Mouse (Mus musculus) embryonic facial prominence, embryonic 14.5 days (tissue): ENCODE measurements around the gene Syngr2. TPM values are rescaled to one million over a fixed set of nuclear protein-coding genes. Genes with fewer than 3 reads are reported as not detected.
A peak's percentile ranks its signal among the peaks of the same experiment; 100 is the strongest.

Source experiments
- ATAC-seq: fragments of 200-750 bp; cut with Nextera tagmentation; 2 replicates; pipeline ENCODE4 v1.8.0; 2017; ENCODE audit warnings: low read depth, moderate number of reproducible peaks, moderate TSS enrichment
- DNase-seq: peaks from one replicate; pipeline ENCODE4 v3.0.0-alpha.2; 2015; ENCODE audit warnings: low spot score
- H3K27ac ChIP-seq: fragments of 300-500 bp; sonication (generic); replicated peaks from 2 replicates; pipeline ENCODE4 v1.5.1; 2014; ENCODE audit warnings: low read depth, mild to moderate bottlenecking, low read length, moderate library complexity
- H3K27me3 ChIP-seq: fragments of 300-500 bp; sonication (generic); replicated peaks from 2 replicates; pipeline ENCODE4 v1.6.1; 2014; ENCODE audit warnings: low read length; ENCODE audit not compliant: control insufficient read depth, insufficient read depth
- H3K36me3 ChIP-seq: fragments of 300-500 bp; sonication (generic); 2 replicates; pipeline ENCODE4 v1.6.1; 2014; ENCODE audit warnings: low read length, mixed read lengths; ENCODE audit not compliant: control insufficient read depth, insufficient read depth
- H3K4me1 ChIP-seq: fragments of 300-500 bp; sonication (generic); 2 replicates; pipeline ENCODE4 v1.6.1; 2014; ENCODE audit warnings: antibody characterized with exemption, low read length; ENCODE audit not compliant: control insufficient read depth, insufficient read depth
- H3K4me2 ChIP-seq: fragments of 300-500 bp; sonication (generic); 2 replicates; pipeline ENCODE4 v1.6.1; 2014; ENCODE audit warnings: low read depth, mild to moderate bottlenecking, low read length, moderate library complexity, mixed read lengths
- H3K4me3 ChIP-seq: fragments of 300-500 bp; sonication (generic); 2 replicates; pipeline ENCODE4 v1.5.1; 2014; ENCODE audit warnings: low read depth, mild to moderate bottlenecking, low read length
- H3K9ac ChIP-seq: fragments of 300-500 bp; sonication (generic); 2 replicates; pipeline ENCODE4 v1.6.1; 2014; ENCODE audit warnings: low read depth, mild to moderate bottlenecking, low read length, moderate library complexity, mixed read lengths
- H3K9me3 ChIP-seq: fragments of 300-500 bp; sonication (generic); 2 replicates; pipeline ENCODE4 v1.6.1; 2016; ENCODE audit warnings: low read length; ENCODE audit not compliant: control insufficient read depth
- whole genome bisulfite sequencing: fragments of 180-500 bp; shearing (Covaris S2); extraction: QIAGEN DNeasy Blood & Tissue Kit; methylation state at CpG from one replicate; pipeline ENCODE4 v1.1.7; 2014; 5-methylcytosine and 5-hydroxymethylcytosine counted together
- polyA plus RNA-seq: library from polyadenylated mRNA; unstranded; fragments of >200 nt; fragmentation: Nextera tagmentation; extraction: Ambion mirVana; gene quantifications from 2 replicates; pipeline ENCODE4 v1.2.1, GENCODE M21; 2014

Gene Syngr2
- polyA plus RNA-seq, 1 experiment from 2014 or later, result 78.6 TPM

DNA sequence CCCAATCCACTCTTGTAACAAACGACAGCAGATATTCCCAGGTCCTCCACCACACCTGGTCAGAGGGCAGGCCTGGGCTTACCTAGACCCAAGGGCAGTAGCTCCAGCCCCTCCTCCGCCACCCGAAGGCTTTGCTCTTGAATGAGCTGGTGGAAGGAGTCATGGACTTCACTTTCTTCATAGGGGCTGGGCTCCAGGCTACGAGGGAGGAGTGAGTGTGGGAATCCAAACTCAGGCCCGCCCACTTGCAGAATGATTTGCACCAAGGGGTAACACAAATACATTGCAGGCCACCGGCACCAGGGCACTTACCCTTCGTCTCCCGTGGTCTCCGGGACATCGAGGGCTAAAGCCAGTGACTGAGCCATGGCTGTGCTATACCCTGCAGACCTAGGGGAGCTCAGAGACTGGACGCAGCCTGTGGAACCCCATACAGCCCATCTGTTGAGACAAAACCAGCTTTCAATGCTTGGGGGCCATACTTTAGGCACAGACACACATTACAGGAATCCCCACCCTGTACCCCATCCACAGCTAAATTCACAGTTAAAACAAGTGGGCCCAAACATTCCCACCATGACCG is 30.5 kb upstream of the Syngr2 start:
- 56% methylated on average over 12 of the region's 12 CpGs for WGBS

GRCm38 (mm10) chr11:117779434-117780198 is 29.9 kb upstream of the Syngr2 start:
- Histone ChIP-seq H3K9ac (peak overlapping the region; percentile 68), H3K4me3 (peak overlapping the region; percentile 51), H3K27ac (peak overlapping the region; percentile 79), H3K4me1 (peaks cover 33% of the 10 kb centered on the region), H3K9me3 (no peaks in the 10 kb centered on the region), H3K36me3 (0 out of 2 replicates have a peak, but pooled peaks cover 12% of the 10 kb centered on the region), H3K27me3 (peaks cover 4% of the 10 kb centered on the region; the same call in 1 of the 2 replicates), H3K4me2 (peak overlapping the region; percentile 96)
- peak; percentile 68 for DNase-seq
- peak; percentile 44 for ATAC-seq
- WGBS, result 5% methylated on average over 30 of the region's 38 CpGs

More for the DNA sequence above, 30.5 kb upstream of the Syngr2 start:
- H3K9me3 ChIP-seq, result no peaks in the 10 kb centered on the region
- DNase-seq (no peak), ATAC-seq (no peak)
- peak overlapping the region; percentile 68 for H3K9ac ChIP-seq
- H3K4me2 ChIP-seq, result peak overlapping the region; percentile 96
- H3K4me3 ChIP-seq, result peak overlapping the region; percentile 51
- peak overlapping the region; percentile 79 for H3K27ac ChIP-seq
- H3K36me3 ChIP-seq, result 0 out of 2 replicates have a peak, but pooled peaks cover 12% of the 10 kb centered on the region
- H3K27me3 ChIP-seq, result peaks cover 4% of the 10 kb centered on the region; the same call in 1 of the 2 replicates
- peaks cover 33% of the 10 kb centered on the region for H3K4me1 ChIP-seq

DNA sequence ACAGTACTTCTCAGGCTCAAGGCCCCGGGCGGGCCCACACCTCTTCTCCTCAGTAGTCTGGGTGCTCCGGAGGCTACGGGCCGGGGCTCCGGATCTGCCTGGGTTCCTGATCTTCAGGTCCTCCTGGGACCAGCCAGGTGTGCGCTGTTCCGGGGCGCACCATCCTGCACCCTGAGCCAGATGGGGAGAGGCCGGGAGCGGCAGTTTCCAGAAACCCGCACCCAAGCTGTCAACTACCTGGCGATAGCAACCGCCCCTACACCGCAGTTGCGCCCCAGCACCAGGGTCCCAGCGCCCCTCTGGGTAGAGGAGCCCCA is 29.3 kb upstream of the Syngr2 start:
- Histone ChIP-seq H3K4me2 (peak overlapping the region; percentile 96), H3K4me3 (peak overlapping the region; percentile 51), H3K4me1 (peaks cover 33% of the 10 kb centered on the region), H3K36me3 (0 out of 2 replicates have a peak, but pooled peaks cover 9% of the 10 kb centered on the region), H3K9ac (peak overlapping the region; percentile 68), H3K27ac (peak overlapping the region; percentile 79), H3K9me3 (no peaks in the 10 kb centered on the region), H3K27me3 (peaks cover 4% of the 10 kb centered on the region; the same call in 1 of the 2 replicates)
- WGBS, result 6% methylated on average over 9 of the region's 17 CpGs
- DNase-seq, result no peak
- peak; percentile 13; the same call in 1 of the 2 replicates for ATAC-seq

DNA sequence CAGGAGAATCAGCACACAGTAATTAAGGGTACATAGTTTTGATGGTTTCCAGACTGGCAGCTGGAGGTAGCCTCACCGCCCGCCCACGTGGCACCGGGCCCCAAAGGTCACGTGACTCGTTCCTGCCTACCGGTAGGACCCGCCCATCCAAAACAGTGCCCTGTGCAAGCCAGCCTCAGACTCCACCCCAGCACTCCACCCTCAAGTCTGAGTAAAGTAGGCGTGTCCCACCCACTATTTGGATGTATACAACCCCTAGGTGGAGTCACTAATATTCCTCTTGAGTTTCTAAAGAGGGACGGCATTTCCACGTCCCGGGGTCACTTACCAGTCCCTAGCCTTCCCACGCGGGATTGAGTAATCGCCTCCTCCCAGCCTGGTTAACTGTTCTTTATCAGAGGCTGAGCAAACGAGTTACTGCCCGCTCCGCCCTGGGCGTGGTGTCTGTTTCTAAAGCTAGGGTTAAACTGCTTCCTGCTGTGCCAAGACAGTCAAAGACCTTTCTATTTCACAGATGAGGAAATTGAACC is 28.8 kb upstream of the Syngr2 start:
- H3K4me1 ChIP-seq, result peaks cover 33% of the 10 kb centered on the region
- peaks cover 4% of the 10 kb centered on the region; the same call in 1 of the 2 replicates for H3K27me3 ChIP-seq
- DNase-seq (peak; percentile 95), ATAC-seq (peak; percentile 81)
- WGBS, result under 1% methylated on average over 19 of the region's 19 CpGs
- peak overlapping the region; percentile 79 for H3K27ac ChIP-seq
- H3K9me3 ChIP-seq, result no peaks in the 10 kb centered on the region
- peak overlapping the region; percentile 96 for H3K4me2 ChIP-seq
- H3K4me3 ChIP-seq, result peak overlapping the region; percentile 51
- H3K36me3 ChIP-seq, result 0 out of 2 replicates have a peak, but pooled peaks cover 9% of the 10 kb centered on the region
- H3K9ac ChIP-seq, result peak overlapping the region; percentile 68

- peak overlapping the region; percentile 77 for H3K27ac ChIP-seq
- peaks cover 33% of the 10 kb centered on the region for H3K4me1 ChIP-seq
- peak overlapping the region; percentile 51 for H3K4me3 ChIP-seq
- H3K36me3 ChIP-seq, result 0 out of 2 replicates have a peak, but pooled peaks cover 4% of the 10 kb centered on the region
- peaks cover 4% of the 10 kb centered on the region; the same call in 1 of the 2 replicates for H3K27me3 ChIP-seq
- no peaks in the 10 kb centered on the region for H3K9me3 ChIP-seq
- ATAC-seq, result no peak
- peak overlapping the region; percentile 96 for H3K4me2 ChIP-seq
- 13% methylated on average over 18 of the region's 18 CpGs for WGBS
- peak; percentile 53 for DNase-seq
- peak overlapping the region; percentile 36 for H3K9ac ChIP-seq
These were observed 28.2 kb upstream of the Syngr2 start for GRCm38 (mm10) chr11:117781199-117781821.

DNA sequence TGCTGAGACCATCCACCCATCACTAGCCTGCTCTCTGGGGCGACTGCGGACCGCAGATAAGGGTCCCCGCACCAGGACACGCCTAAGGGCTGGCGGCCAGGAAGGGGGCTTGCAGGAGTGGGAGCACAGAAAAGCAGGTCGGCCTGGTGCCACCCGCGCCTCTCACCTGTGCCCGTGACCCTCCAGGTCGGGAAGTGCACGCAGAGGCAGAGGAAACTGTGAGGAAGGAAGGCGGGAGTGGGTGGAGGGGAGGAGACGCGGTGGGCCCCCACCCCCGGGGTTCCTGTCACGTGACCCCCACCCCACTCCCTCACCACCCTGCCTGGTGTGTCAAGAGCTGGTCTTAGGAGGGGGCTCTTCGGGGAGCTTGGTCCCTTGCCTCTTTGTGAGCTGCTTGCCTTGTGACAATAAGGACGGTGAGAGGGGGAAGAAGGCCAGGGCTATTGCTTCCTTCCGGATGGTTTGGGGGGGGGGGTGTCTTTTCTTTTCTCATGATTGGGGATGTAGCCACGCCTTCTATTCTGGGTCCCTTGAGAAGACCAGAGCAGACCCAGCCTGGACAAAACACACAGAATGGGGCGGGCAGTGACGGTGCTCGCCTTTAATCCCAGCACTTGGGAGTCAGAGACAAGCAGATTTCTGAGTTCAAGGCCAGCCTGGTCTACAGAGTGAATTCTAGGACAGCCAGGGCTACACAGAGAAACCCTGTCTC is 27.3 kb upstream of the Syngr2 start, which contains the start of the genes Tmc8 and Tmc6:
TSS of gene Tmc8 (plus strand) at position 84 of the 712 bp plus-strand sequence.
TSS of gene Tmc6 (minus strand) at position 206 of the 712 bp plus-strand sequence.
- H3K4me1 ChIP-seq, result peaks cover 33% of the 10 kb centered on the region
- peak within 1 kb of the TSS; percentile 96 for H3K4me2 ChIP-seq
- H3K27ac ChIP-seq, result peak within 1 kb of the TSS; percentile 77
- peaks cover 4% of the 10 kb centered on the region; the same call in 1 of the 2 replicates for H3K27me3 ChIP-seq
- ATAC-seq (no peak), DNase-seq (no peak)
- peak within 1 kb of the TSS; percentile 51 for H3K4me3 ChIP-seq
- no peaks in the 10 kb centered on the region for H3K36me3 ChIP-seq
- WGBS, result 50% methylated on average over 13 of the region's 24 CpGs
- peak within 1 kb of the TSS; percentile 53 for H3K9ac ChIP-seq
- H3K9me3 ChIP-seq, result no peaks in the 10 kb centered on the region

GRCm38 (mm10) chr11:117782705-117783034 is 26.8 kb upstream of the Syngr2 start:
- Histone ChIP-seq H3K4me3 (peak overlapping the region; percentile 29), H3K27me3 (peaks cover 4% of the 10 kb centered on the region; the same call in 1 of the 2 replicates), H3K9ac (peak overlapping the region; percentile 53), H3K36me3 (no peaks in the 10 kb centered on the region), H3K27ac (no peak overlapping the region), H3K9me3 (no peaks in the 10 kb centered on the region), H3K4me2 (peak overlapping the region; percentile 57), H3K4me1 (peaks cover 33% of the 10 kb centered on the region)
- DNase-seq, result no peak
- 52% methylated on average over 9 of the region's 9 CpGs for WGBS
- ATAC-seq, result no peak

DNA sequence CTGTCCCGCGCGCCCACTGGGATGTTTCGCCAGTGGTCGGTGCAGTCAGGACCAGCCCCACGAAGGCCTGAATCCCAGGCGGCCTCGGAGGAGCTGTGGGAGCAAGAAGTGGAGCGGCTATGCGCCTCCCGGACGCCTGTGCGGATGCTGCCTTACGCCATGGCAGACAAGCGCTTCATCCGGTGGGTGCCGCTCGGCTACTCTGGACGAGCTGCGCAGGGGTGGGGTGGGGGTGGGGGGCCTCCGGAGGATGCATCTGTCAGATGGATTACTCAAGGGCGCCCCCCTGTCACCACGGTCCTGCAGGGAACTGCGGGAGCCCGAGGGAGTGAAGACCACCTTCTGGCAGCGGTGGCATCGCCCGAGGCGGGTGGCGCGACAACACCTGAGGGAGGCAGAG is 26.4 kb upstream of the Syngr2 start:
- DNase-seq (peak; percentile 59), ATAC-seq (no peak)
- H3K27ac ChIP-seq, result no peak overlapping the region
- no peaks in the 10 kb centered on the region for H3K9me3 ChIP-seq
- H3K36me3 ChIP-seq, result no peaks in the 10 kb centered on the region
- peak overlapping the region; percentile 53 for H3K9ac ChIP-seq
- peaks cover 33% of the 10 kb centered on the region for H3K4me1 ChIP-seq
- peak overlapping the region; percentile 57 for H3K4me2 ChIP-seq
- H3K4me3 ChIP-seq, result peak overlapping the region; percentile 29
- H3K27me3 ChIP-seq, result peaks cover 4% of the 10 kb centered on the region; the same call in 1 of the 2 replicates
- 6% methylated on average over 19 of the region's 31 CpGs for WGBS
